Mouse (Mus musculus) G1E (cell line): ENCODE data around the gene Fam129a.

ENCODE experiments used
- CTCF ChIP-seq: IDR thresholded peaks from 2 replicates; pipeline ENCODE4 v1.5.1; 2012; ENCODE audit warnings: low read depth, low read length, inconsistent platforms, mixed read lengths
- GATA1 ChIP-seq: IDR thresholded peaks from 2 replicates; pipeline ENCODE4 v1.6.1; 2012; ENCODE audit warnings: borderline replicate concordance, low read length, inconsistent platforms, mixed read lengths
- GATA2 ChIP-seq: IDR thresholded peaks from 2 replicates; pipeline ENCODE4 v1.6.1; 2012; ENCODE audit warnings: low read depth, low read length, inconsistent platforms, borderline replicate concordance
- POLR2AphosphoS5 ChIP-seq: IDR thresholded peaks from 2 replicates; pipeline ENCODE4 v1.6.1; 2012; ENCODE audit warnings: low read depth, low read length, inconsistent platforms; ENCODE audit not compliant: insufficient replicate concordance
- TAL1 ChIP-seq: conservative IDR thresholded peaks from 2 replicates; pipeline ENCODE4 v1.6.1; 2012; ENCODE audit warnings: low read depth, low read length, inconsistent platforms, mixed read lengths

DNA sequence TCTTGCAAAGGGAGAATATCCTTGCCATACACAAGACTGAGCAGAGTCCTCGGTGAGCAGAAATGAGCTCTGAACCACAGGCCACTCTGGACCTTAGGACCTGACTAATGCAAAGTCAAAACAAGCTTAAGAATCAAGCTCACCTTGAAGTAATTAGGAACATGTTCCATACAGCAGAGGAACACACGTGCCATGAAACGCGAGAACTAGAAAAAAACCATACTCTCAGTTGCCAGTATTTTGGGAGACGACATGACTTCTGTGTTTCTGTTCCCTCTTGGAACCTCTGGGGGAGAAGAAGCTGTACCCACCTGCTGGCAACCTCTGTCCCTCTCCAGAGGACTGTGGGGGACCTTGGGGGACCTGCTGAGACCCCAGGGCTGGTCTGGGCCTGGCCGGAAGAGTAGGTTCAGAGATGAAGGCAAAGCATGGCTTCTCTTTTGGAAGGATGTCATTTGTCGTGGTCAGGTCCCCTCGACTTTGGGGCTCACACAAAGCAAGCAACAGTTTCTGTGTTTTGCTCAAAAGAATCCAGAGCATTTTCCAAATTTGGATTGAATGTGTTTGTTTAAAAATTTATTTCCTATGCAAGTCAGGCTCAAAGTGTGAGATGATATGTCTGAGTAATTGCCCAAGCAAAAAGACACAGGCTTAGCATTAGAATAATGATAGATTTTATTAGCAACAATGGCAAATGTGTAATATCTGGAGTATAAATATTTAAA, 12.6 kb downstream of the Fam129a start:
- TF ChIP-seq CTCF = no peak
- TF ChIP-seq TAL1 = no peak
- no peak for TF ChIP-seq GATA1
- no peak for TF ChIP-seq POLR2AphosphoS5
- TF ChIP-seq GATA2 = no peak
